In the genomic region with DNA sequence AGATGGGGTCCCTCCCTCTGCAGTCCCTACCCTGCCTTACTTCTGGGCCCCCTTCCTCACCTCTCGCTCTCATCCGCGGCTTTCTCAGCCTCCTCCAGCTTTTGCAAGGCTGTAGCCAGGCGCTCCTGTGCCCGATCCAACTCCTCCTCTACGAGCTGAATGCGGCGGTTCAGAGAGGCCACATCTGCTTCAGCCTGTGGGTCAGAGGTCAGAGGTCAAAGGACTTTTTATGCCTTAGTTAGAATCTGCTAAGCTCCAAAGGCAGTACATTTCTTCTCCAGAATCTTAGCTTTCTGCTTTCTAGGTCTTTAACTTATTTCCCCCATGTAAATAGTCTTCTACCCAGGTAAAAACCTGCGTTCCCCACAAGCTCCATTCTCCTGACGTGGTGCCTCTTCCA, we compare ENCODE assay signal across 10 mouse cellular contexts. TPM values are rescaled to one million over a fixed set of nuclear protein-coding genes. Genes with fewer than 3 reads are reported as not detected.
A peak's percentile ranks its signal among the peaks of the same experiment; 100 is the strongest.
DNase-seq lines count a peak whose midpoint lies in the region; ATAC-seq lines count a peak whose summit lies in the region.
"Had no signal": no experiment of that assay in that cellular context is flagged by ENCODE, and none has a peak within 500 bp of the region (broad histone marks: within the 10 kb centered on the region; RNA-seq: fewer than 3 reads in every experiment).

No protein-coding gene starts in this region.

- no peak for ATAC-seq in hindbrain, embryonic 15.5 days (ENCODE audit: low FRiP score, low read depth)
- ATAC-seq in midbrain, embryonic 13.5 days = no peak

- H3K4me3 ChIP-seq in heart, embryonic 10.5 days = peak overlapping the region; percentile 37
- H3K4me3 ChIP-seq in hindbrain, embryonic 15.5 days = peak overlapping the region; percentile 18; the same call in 1 of the 2 replicates
- no peak overlapping the region for H3K4me3 ChIP-seq in midbrain, embryonic 13.5 days (replicated peaks)

- H3K36me3 ChIP-seq in heart, embryonic 10.5 days = peaks cover 42% of the 10 kb centered on the region
- H3K36me3 ChIP-seq in hindbrain, embryonic 15.5 days = no peaks in the 10 kb centered on the region
- no peaks in the 10 kb centered on the region for H3K36me3 ChIP-seq in midbrain, embryonic 13.5 days

- H3K9ac ChIP-seq in hindbrain, embryonic 15.5 days = no peak overlapping the region
- no peak overlapping the region for H3K9ac ChIP-seq in midbrain, embryonic 13.5 days (replicated peaks)

- H3K4me2 ChIP-seq in hindbrain, embryonic 15.5 days = peak overlapping the region; percentile 47
- peak overlapping the region; percentile 40 for H3K4me2 ChIP-seq in midbrain, embryonic 13.5 days (replicated peaks)

- H3K9me3 ChIP-seq in heart, embryonic 10.5 days = no peaks in the 10 kb centered on the region
- H3K9me3 ChIP-seq in hindbrain, embryonic 15.5 days = no peaks in the 10 kb centered on the region
- H3K9me3 ChIP-seq in midbrain, embryonic 13.5 days = no peaks in the 10 kb centered on the region

- H3K4me1 ChIP-seq in heart, embryonic 10.5 days = peaks cover 83% of the 10 kb centered on the region
- peaks cover 26% of the 10 kb centered on the region for H3K4me1 ChIP-seq in hindbrain, embryonic 15.5 days (replicated peaks)
- H3K4me1 ChIP-seq in midbrain, embryonic 13.5 days (replicated peaks) = peaks cover 30% of the 10 kb centered on the region

- 25% methylated on average over 10 of the region's 10 CpGs for WGBS in heart, embryonic 10.5 days
- 14% methylated on average over 10 of the region's 10 CpGs for WGBS in hindbrain, embryonic 15.5 days
- WGBS in midbrain, embryonic 13.5 days = 14% methylated on average over 10 of the region's 10 CpGs

- no peak overlapping the region for H3K27ac ChIP-seq in heart, embryonic 10.5 days
- no peak overlapping the region for H3K27ac ChIP-seq in hindbrain, embryonic 15.5 days (replicated peaks)
- no peak overlapping the region for H3K27ac ChIP-seq in midbrain, embryonic 13.5 days

- peaks cover 48% of the 10 kb centered on the region for H3K27me3 ChIP-seq in heart, embryonic 10.5 days (ENCODE audit: insufficient read depth, poor library complexity, severe bottlenecking)
- peaks cover 34% of the 10 kb centered on the region for H3K27me3 ChIP-seq in hindbrain, embryonic 15.5 days
- peaks cover 48% of the 10 kb centered on the region for H3K27me3 ChIP-seq in midbrain, embryonic 13.5 days

- DNase-seq in heart, embryonic 10.5 days (ENCODE audit: low spot score) = no peak
- DNase-seq in heart, postnatal 10 days = no peak
- DNase-seq in embryo, embryonic 11 days = peak; percentile 37
- no peak for DNase-seq in frontal cortex, postnatal 36 days (ENCODE audit: low spot score in 2 of 2)
- no peak for DNase-seq in thymus, postnatal 25 days
- DNase-seq in natural killer cell, adult 2 months (ENCODE audit: low spot score in 2 of 2) = no peak

- intact Hi-C loops in heart, postnatal 10 days (cut with DNase I) = no loop called here

RNA-seq across cellular contexts. Expression of gene Tpm2, which starts 4.0 kb away (rescaled TPM):
- 135 and 142 TPM in 2 replicates for polyA plus RNA-seq in heart, embryonic 10.5 days (2016; fragmentation: Nextera tagmentation; extraction: Ambion mirVana)
- 10 to 100 TPM; 55.5 to 57.3 TPM for total RNA-seq in heart, postnatal 10 days (2021)
- 10.9 and 13.3 TPM in 2 replicates for polyA plus RNA-seq in hindbrain, embryonic 15.5 days (2015; fragmentation: Nextera tagmentation; extraction: Ambion mirVana)
- 13.2 TPM in 2 replicates for polyA plus RNA-seq in midbrain, embryonic 13.5 days (2015; fragmentation: Nextera tagmentation; extraction: Ambion mirVana)

RNA-seq across cellular contexts. Expression of gene Car9, which starts 12.8 kb away (rescaled TPM):
- polyA plus RNA-seq in heart, embryonic 10.5 days (2016; fragmentation: Nextera tagmentation; extraction: Ambion mirVana) = 1.4 and 1.7 TPM in 2 replicates
- total RNA-seq in heart, postnatal 10 days (2021) = under 1 TPM; 0.30 to 0.79 TPM
- 0.13 and 0.27 TPM in 2 replicates for polyA plus RNA-seq in hindbrain, embryonic 15.5 days (2015; fragmentation: Nextera tagmentation; extraction: Ambion mirVana)
- 0.19 and 0.27 TPM in 2 replicates for polyA plus RNA-seq in midbrain, embryonic 13.5 days (2015; fragmentation: Nextera tagmentation; extraction: Ambion mirVana)
- total RNA-seq: neutrophil, adult 5-6 weeks had no signal

RNA-seq across cellular contexts. Expression of gene Arhgef39, which starts 20.1 kb away (rescaled TPM):
- polyA plus RNA-seq in heart, embryonic 10.5 days (2016; fragmentation: Nextera tagmentation; extraction: Ambion mirVana) = 39.9 and 40.1 TPM in 2 replicates
- total RNA-seq in heart, postnatal 10 days (2021) = 1 to 10 TPM; 4.0 to 5.2 TPM
- polyA plus RNA-seq in hindbrain, embryonic 15.5 days (2015; fragmentation: Nextera tagmentation; extraction: Ambion mirVana) = 8.1 and 8.5 TPM in 2 replicates
- 15.4 and 16.1 TPM in 2 replicates for polyA plus RNA-seq in midbrain, embryonic 13.5 days (2015; fragmentation: Nextera tagmentation; extraction: Ambion mirVana)

RNA-seq across cellular contexts. Expression of gene Ccdc107, which starts 26.9 kb away (rescaled TPM):
- 67.2 and 71.7 TPM in 2 replicates for polyA plus RNA-seq in heart, embryonic 10.5 days (2016; fragmentation: Nextera tagmentation; extraction: Ambion mirVana)
- 10 to 100 TPM; 26.1 to 27.3 TPM for total RNA-seq in heart, postnatal 10 days (2021)
- polyA plus RNA-seq in hindbrain, embryonic 15.5 days (2015; fragmentation: Nextera tagmentation; extraction: Ambion mirVana) = 79.2 and 84.0 TPM in 2 replicates
- polyA plus RNA-seq in midbrain, embryonic 13.5 days (2015; fragmentation: Nextera tagmentation; extraction: Ambion mirVana) = 54.4 and 60.3 TPM in 2 replicates

RNA-seq across cellular contexts. Expression of gene Sit1, which starts 36.0 kb away (rescaled TPM):
- not detected in 2 replicates for polyA plus RNA-seq in heart, embryonic 10.5 days (2016; fragmentation: Nextera tagmentation; extraction: Ambion mirVana)
- total RNA-seq in heart, postnatal 10 days (2021) = under 1 TPM in 1 of 2 experiments, not detected in 1; 0.38 TPM
- polyA plus RNA-seq in hindbrain, embryonic 15.5 days (2015; fragmentation: Nextera tagmentation; extraction: Ambion mirVana) = 0.13 TPM in 1 of 2 replicates, not detected in the other
- not detected in 2 replicates for polyA plus RNA-seq in midbrain, embryonic 13.5 days (2015; fragmentation: Nextera tagmentation; extraction: Ambion mirVana)
- total RNA-seq: hematopoietic stem cell, adult 5-6 weeks had no signal
